Mouse (Mus musculus): ENCODE measurements around the gene Fam163b. TPM values are rescaled to one million over a fixed set of nuclear protein-coding genes. Genes with fewer than 3 reads are reported as not detected.
A peak's percentile ranks its signal among the peaks of the same experiment; 100 is the strongest.

Gene Fam163b
- 4.7 and 5.4 TPM in 2 replicates for polyA plus RNA-seq (2015; fragmentation: Nextera tagmentation; extraction: Ambion mirVana)

- H3K27ac ChIP-seq = no peak within 1 kb of the TSS
- peak within 1 kb of the TSS; percentile 58 for H3K9ac ChIP-seq
- H3K9me3 ChIP-seq = no peaks in the 10 kb centered on the region
- peak within 1 kb of the TSS; percentile 93 for H3K4me2 ChIP-seq
- under 1% methylated on average over 62 of the region's 62 CpGs for WGBS
- H3K36me3 ChIP-seq (replicated peaks) = no peaks in the 10 kb centered on the region
- peaks cover 10% of the 10 kb centered on the region for H3K27me3 ChIP-seq (replicated peaks)
- ATAC-seq (replicated peaks) = peak; percentile 81
- H3K4me3 ChIP-seq = peak within 1 kb of the TSS; percentile 53
- peaks cover 10% of the 10 kb centered on the region for H3K4me1 ChIP-seq
These were observed at the start of gene Fam163b for GRCm38 (mm10) chr2:27141950-27142693. TSS of gene Fam163b (minus strand) at chr2:27142491.

DNA sequence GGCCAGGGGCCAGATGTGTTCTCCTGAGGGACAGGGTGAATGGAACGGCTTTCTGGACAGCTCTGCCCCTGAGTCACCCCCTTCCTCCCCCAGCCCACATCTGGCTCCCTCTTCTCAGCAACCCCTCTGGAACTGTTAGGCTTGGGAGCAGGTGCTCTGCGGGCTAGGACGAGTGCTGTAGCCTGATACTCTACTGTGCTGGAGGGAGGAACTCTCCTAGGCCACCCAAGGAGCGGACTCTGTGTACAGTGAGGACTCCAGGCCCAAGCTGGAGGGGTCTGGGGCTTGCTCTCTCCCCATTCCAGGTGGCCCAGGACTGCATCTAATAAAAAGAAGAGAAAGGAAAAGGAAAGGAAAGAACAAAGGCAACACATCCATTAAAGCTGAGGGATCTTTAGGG, 47.7 kb upstream of the Fam163b start:
- ATAC-seq (replicated peaks) = no peak
- Histone ChIP-seq H3K4me2 (no peak overlapping the region), H3K27ac (no peak overlapping the region), H3K4me3 (no peak overlapping the region), H3K9ac (no peak overlapping the region), H3K4me1 (no peaks in the 10 kb centered on the region), H3K36me3 (replicated peaks) (no peaks in the 10 kb centered on the region), H3K27me3 (replicated peaks) (no peaks in the 10 kb centered on the region), H3K9me3 (no peaks in the 10 kb centered on the region)
- WGBS = 69% methylated on average over 4 of the region's 4 CpGs

GRCm38 (mm10) chr2:27187531-27187930, 45.2 kb upstream of the Fam163b start:
- H3K9me3 ChIP-seq = no peaks in the 10 kb centered on the region
- no peak overlapping the region for H3K4me3 ChIP-seq
- H3K27me3 ChIP-seq (replicated peaks) = no peaks in the 10 kb centered on the region
- H3K27ac ChIP-seq = no peak overlapping the region
- ATAC-seq (replicated peaks) = no peak
- H3K36me3 ChIP-seq (replicated peaks) = no peaks in the 10 kb centered on the region
- H3K4me1 ChIP-seq = no peaks in the 10 kb centered on the region
- no peak overlapping the region for H3K4me2 ChIP-seq
- no peak overlapping the region for H3K9ac ChIP-seq
- 85% methylated on average over 6 of the region's 6 CpGs for WGBS

- H3K4me3 ChIP-seq = no peak overlapping the region
- H3K36me3 ChIP-seq (replicated peaks) = no peaks in the 10 kb centered on the region
- H3K9me3 ChIP-seq = no peaks in the 10 kb centered on the region
- no peak overlapping the region for H3K4me2 ChIP-seq
- no peaks in the 10 kb centered on the region for H3K27me3 ChIP-seq (replicated peaks)
- no peak overlapping the region for H3K9ac ChIP-seq
- ATAC-seq (replicated peaks) = no peak
- 84% methylated on average over 12 of the region's 12 CpGs for WGBS
- no peaks in the 10 kb centered on the region for H3K4me1 ChIP-seq
- H3K27ac ChIP-seq = no peak overlapping the region
These were observed 41.4 kb upstream of the Fam163b start for GRCm38 (mm10) chr2:27183734-27184133.

- H3K9me3 ChIP-seq = no peaks in the 10 kb centered on the region
- WGBS = 68% methylated on average over 4 of the region's 4 CpGs
- no peaks in the 10 kb centered on the region for H3K4me1 ChIP-seq
- no peak overlapping the region for H3K4me3 ChIP-seq
- H3K4me2 ChIP-seq = no peak overlapping the region
- H3K9ac ChIP-seq = no peak overlapping the region
- no peak for ATAC-seq (replicated peaks)
- no peaks in the 10 kb centered on the region for H3K36me3 ChIP-seq (replicated peaks)
- H3K27ac ChIP-seq = no peak overlapping the region
- no peaks in the 10 kb centered on the region for H3K27me3 ChIP-seq (replicated peaks)
These were observed 39.6 kb upstream of the Fam163b start for GRCm38 (mm10) chr2:27181907-27182306.

- no peak overlapping the region for H3K4me2 ChIP-seq
- H3K4me1 ChIP-seq = no peaks in the 10 kb centered on the region
- no peaks in the 10 kb centered on the region for H3K9me3 ChIP-seq
- no peak overlapping the region for H3K9ac ChIP-seq
- no peak overlapping the region for H3K27ac ChIP-seq
- WGBS = 73% methylated on average over 8 of the region's 8 CpGs
- no peak for ATAC-seq (replicated peaks)
- H3K4me3 ChIP-seq = no peak overlapping the region
- no peaks in the 10 kb centered on the region for H3K36me3 ChIP-seq (replicated peaks)
- no peaks in the 10 kb centered on the region for H3K27me3 ChIP-seq (replicated peaks)
These were observed 36.8 kb upstream of the Fam163b start for GRCm38 (mm10) chr2:27179101-27179500.

GRCm38 (mm10) chr2:27175696-27176267, 33.5 kb upstream of the Fam163b start:
- 79% methylated on average over 10 of the region's 10 CpGs for WGBS

DNA sequence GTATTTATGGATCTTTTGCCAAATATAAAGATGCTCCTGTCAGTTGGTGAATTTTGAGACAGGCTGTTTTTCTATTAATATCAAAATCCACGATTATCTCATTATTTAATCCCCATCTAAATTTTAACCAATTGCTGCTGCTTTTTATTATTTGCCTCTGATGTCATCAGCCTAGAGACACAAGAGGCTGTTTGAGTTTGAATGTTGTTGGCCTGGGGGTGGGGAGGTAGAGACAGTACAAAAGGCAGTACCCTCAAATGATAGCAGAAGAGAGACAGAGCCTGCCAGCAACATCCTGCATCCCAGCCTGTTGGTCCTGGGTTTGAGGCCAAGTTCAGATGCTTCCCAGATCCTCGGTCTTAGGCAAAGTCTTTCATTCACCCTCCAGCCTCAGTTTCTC, 32.0 kb upstream of the Fam163b start:
- 68% methylated on average over 2 of the region's 2 CpGs for WGBS
- no peak for ATAC-seq (replicated peaks)
- no peaks in the 10 kb centered on the region for H3K9me3 ChIP-seq
- no peaks in the 10 kb centered on the region; the same call in 1 of the 2 replicates for H3K4me1 ChIP-seq
- no peak overlapping the region for H3K9ac ChIP-seq
- H3K27ac ChIP-seq = peak overlapping the region; percentile 26; the same call in 1 of the 2 replicates
- no peaks in the 10 kb centered on the region for H3K27me3 ChIP-seq (replicated peaks)
- H3K4me3 ChIP-seq = no peak overlapping the region
- no peak overlapping the region for H3K4me2 ChIP-seq
- no peaks in the 10 kb centered on the region for H3K36me3 ChIP-seq (replicated peaks)

More at GRCm38 (mm10) chr2:27175696-27176267, 33.5 kb upstream of the Fam163b start:
- no peak overlapping the region for H3K4me3 ChIP-seq
- H3K27me3 ChIP-seq (replicated peaks) = no peaks in the 10 kb centered on the region
- ATAC-seq (replicated peaks) = no peak
- H3K4me1 ChIP-seq = no peaks in the 10 kb centered on the region; the same call in 1 of the 2 replicates
- no peaks in the 10 kb centered on the region for H3K9me3 ChIP-seq
- H3K4me2 ChIP-seq = no peak overlapping the region
- H3K9ac ChIP-seq = no peak overlapping the region
- no peaks in the 10 kb centered on the region for H3K36me3 ChIP-seq (replicated peaks)
- H3K27ac ChIP-seq = no peak overlapping the region

DNA sequence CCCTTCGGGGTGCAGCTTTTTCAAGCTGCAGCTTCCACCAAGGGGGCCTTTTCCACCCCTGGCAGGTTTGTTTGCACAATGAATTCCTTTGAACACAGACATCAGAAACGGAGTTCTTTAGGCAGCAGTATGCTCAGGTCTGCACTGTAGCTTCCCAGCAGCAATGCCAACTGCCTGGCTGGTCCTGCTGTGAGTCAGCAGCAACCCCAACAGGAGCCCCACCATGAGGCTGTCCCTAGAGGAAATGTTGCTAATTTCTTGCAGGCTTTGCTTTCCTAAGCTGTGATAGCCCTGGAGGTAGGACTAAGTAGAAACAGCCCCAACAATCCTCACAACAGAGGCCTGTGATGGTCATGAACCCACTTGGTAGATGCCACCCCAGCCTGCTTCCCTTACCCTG, 24.7 kb upstream of the Fam163b start:
- no peak for ATAC-seq (replicated peaks)
- Histone ChIP-seq H3K9ac (no peak overlapping the region), H3K27me3 (replicated peaks) (no peaks in the 10 kb centered on the region), H3K9me3 (no peaks in the 10 kb centered on the region), H3K36me3 (replicated peaks) (no peaks in the 10 kb centered on the region), H3K4me3 (no peak overlapping the region), H3K4me1 (0 out of 2 replicates have a peak, but pooled peaks cover 6% of the 10 kb centered on the region), H3K4me2 (no peak overlapping the region), H3K27ac (no peak overlapping the region)
- 21% methylated on average over 2 of the region's 2 CpGs for WGBS

DNA sequence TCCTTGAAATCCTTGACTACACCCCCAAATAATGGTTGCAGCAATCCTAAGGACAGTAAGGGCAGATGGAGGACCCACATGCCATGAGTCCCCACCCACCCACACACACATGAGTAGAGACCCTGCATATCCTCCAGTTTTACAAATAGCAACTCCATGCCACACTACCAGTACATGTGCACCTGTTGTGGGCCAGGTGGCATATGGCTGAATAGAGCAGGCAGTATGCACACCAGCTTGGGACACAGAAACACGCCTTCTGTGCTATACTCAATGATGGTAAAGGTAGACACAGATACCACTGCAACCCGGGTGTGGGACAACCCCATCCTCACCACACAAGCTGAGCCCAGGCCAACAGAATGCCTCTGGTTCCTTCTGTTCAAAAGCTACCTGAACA, 23.8 kb upstream of the Fam163b start:
- Histone ChIP-seq H3K27ac (no peak overlapping the region), H3K4me1 (0 out of 2 replicates have a peak, but pooled peaks cover 6% of the 10 kb centered on the region), H3K27me3 (replicated peaks) (no peaks in the 10 kb centered on the region), H3K4me3 (no peak overlapping the region), H3K9me3 (no peaks in the 10 kb centered on the region), H3K9ac (no peak overlapping the region), H3K4me2 (no peak overlapping the region), H3K36me3 (replicated peaks) (no peaks in the 10 kb centered on the region)
- 76% methylated on average over 2 of the region's 2 CpGs for WGBS
- ATAC-seq (replicated peaks) = no peak

- Histone ChIP-seq H3K4me1 (0 out of 2 replicates have a peak, but pooled peaks cover 6% of the 10 kb centered on the region), H3K4me3 (no peak within 1 kb of the TSS), H3K4me2 (no peak within 1 kb of the TSS), H3K9me3 (no peaks in the 10 kb centered on the region), H3K9ac (no peak within 1 kb of the TSS), H3K27me3 (replicated peaks) (no peaks in the 10 kb centered on the region), H3K27ac (no peak within 1 kb of the TSS), H3K36me3 (replicated peaks) (no peaks in the 10 kb centered on the region)
- 80% methylated on average over 12 of the region's 12 CpGs for WGBS
- ATAC-seq (replicated peaks) = no peak
These were observed 22.7 kb upstream of the Fam163b start, which contains the start of gene Dbh for GRCm38 (mm10) chr2:27164796-27165590. TSS of gene Dbh (plus strand) at chr2:27165233.

- no peak overlapping the region for H3K27ac ChIP-seq
- no peak overlapping the region for H3K9ac ChIP-seq
- H3K36me3 ChIP-seq (replicated peaks) = no peaks in the 10 kb centered on the region
- H3K4me2 ChIP-seq = no peak overlapping the region
- 0 out of 2 replicates have a peak, but pooled peaks cover 6% of the 10 kb centered on the region for H3K4me1 ChIP-seq
- no peaks in the 10 kb centered on the region for H3K9me3 ChIP-seq
- no peak for ATAC-seq (replicated peaks)
- H3K27me3 ChIP-seq (replicated peaks) = no peaks in the 10 kb centered on the region
- H3K4me3 ChIP-seq = no peak overlapping the region
- WGBS = 64% methylated on average over 5 of the region's 5 CpGs
These were observed 21.6 kb upstream of the Fam163b start for GRCm38 (mm10) chr2:27163851-27164250.
